Mouse (Mus musculus): Measurements from ENCODE around the gene Med12l.

- TF ChIP-seq POLR2A (IDR thresholded peaks at IDR 0.05; ENCODE audit: insufficient read depth, low read length) (no peak), CTCF (IDR thresholded peaks at IDR 0.05; ENCODE audit: low read depth, low read length) (no peak)
Observed at GRCm38 (mm10) chr3:59111944-59112343, 106.3 kb downstream of the Med12l start.
